Mouse (Mus musculus): ENCODE measurements around the gene Mid1. TPM values are rescaled to one million over a fixed set of nuclear protein-coding genes. Genes with fewer than 3 reads are reported as not detected.
A peak's percentile ranks its signal among the peaks of the same experiment; 100 is the strongest.

The Mid1 gene
- polyA plus RNA-seq, 1 experiment: 15.2 TPM

DNA sequence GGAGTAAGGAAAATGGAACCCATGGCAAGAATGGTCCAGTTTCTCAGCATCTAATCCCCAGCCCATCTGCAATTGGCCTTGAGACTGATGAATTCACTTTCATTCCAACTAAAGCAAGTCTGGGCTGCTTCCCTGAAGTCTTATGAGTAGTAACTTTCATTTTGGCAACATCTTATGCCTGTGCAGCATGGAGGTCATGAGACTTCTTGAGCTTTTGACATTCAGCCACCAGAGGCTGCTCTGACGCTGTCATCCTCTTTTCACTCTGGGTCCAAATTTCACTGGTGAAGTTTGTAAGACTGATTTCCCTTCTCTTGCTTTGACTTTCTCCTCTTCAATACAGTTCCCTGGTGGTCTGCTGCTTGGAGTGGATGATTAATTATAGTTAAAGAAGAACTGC lies 177.8 kb downstream of the Mid1 start:
- no peaks in the 10 kb centered on the region for H3K79me2 ChIP-seq (ENCODE audit: control insufficient read depth, insufficient read depth)
- H3ac ChIP-seq (ENCODE audit: control insufficient read depth, insufficient read length, low read depth): no peak overlapping the region
- no peaks in the 10 kb centered on the region for H3K27me3 ChIP-seq (ENCODE audit: control insufficient read depth, insufficient read depth, insufficient read length)
- H3K36me3 ChIP-seq (ENCODE audit: control insufficient read depth, insufficient read depth): no peaks in the 10 kb centered on the region
- no peak for TF ChIP-seq MAX (IDR thresholded peaks at IDR 0.05)
- TF ChIP-seq CTCF (IDR thresholded peaks at IDR 0.05; ENCODE audit: control insufficient read depth, insufficient read depth, insufficient read length): no peak
- TF ChIP-seq USF1 (IDR thresholded peaks at IDR 0.05; ENCODE audit: low read depth): no peak
- TF ChIP-seq MYOD1 (IDR thresholded peaks at IDR 0.05; ENCODE audit: control insufficient read depth, insufficient read length, low read depth): no peak
- TF ChIP-seq CEBPB (IDR thresholded peaks at IDR 0.05; ENCODE audit: low read depth): no peak
- no peak for TF ChIP-seq FOSL1 (IDR thresholded peaks at IDR 0.05; ENCODE audit: insufficient read depth, low read length, poor library complexity, severe bottlenecking)
- no peak for TF ChIP-seq MYOG (IDR thresholded peaks at IDR 0.05; ENCODE audit: control insufficient read depth, extremely low read depth, insufficient read length)
- no peaks in the 10 kb centered on the region for H3K79me3 ChIP-seq (ENCODE audit: low read depth)
- no peak overlapping the region for H3K4me3 ChIP-seq (ENCODE audit: insufficient read depth, poor library complexity, severe bottlenecking)

DNA sequence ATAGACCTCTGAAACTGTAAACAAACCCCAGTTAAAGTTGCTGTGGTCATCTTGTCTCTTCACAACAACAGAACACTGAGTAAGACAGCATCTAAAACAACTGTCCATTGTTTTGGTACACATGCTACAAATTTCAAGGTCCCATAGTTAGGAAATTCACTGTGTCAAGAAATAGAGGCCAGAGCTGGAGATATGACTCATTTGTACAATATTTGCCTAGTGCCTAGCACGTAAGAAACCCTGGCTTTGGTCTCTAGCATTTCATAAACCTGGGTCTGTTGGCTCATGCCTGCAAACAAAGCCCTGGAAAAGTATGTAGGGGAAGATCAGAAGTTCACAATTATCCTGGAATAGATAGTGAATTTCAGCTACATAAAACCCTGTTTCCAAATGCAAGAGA lies 178.8 kb downstream of the Mid1 start:
- Histone ChIP-seq H3K36me3 (ENCODE audit: control insufficient read depth, insufficient read depth) (no peaks in the 10 kb centered on the region), H3K4me3 (ENCODE audit: insufficient read depth, poor library complexity, severe bottlenecking) (no peak overlapping the region), H3K79me2 (ENCODE audit: control insufficient read depth, insufficient read depth) (no peaks in the 10 kb centered on the region), H3ac (ENCODE audit: control insufficient read depth, insufficient read length, low read depth) (no peak overlapping the region), H3K27me3 (ENCODE audit: control insufficient read depth, insufficient read depth, insufficient read length) (no peaks in the 10 kb centered on the region), H3K79me3 (ENCODE audit: low read depth) (no peaks in the 10 kb centered on the region)
- no peak for TF ChIP-seq USF1 (IDR thresholded peaks at IDR 0.05; ENCODE audit: low read depth)
- TF ChIP-seq MYOG (IDR thresholded peaks at IDR 0.05; ENCODE audit: control insufficient read depth, extremely low read depth, insufficient read length): no peak
- TF ChIP-seq MYOD1 (IDR thresholded peaks at IDR 0.05; ENCODE audit: control insufficient read depth, insufficient read length, low read depth): no peak
- TF ChIP-seq FOSL1 (IDR thresholded peaks at IDR 0.05; ENCODE audit: insufficient read depth, low read length, poor library complexity, severe bottlenecking): no peak
- TF ChIP-seq CTCF (IDR thresholded peaks at IDR 0.05; ENCODE audit: control insufficient read depth, insufficient read depth, insufficient read length): no peak
- no peak for TF ChIP-seq MAX (IDR thresholded peaks at IDR 0.05)
- TF ChIP-seq CEBPB (IDR thresholded peaks at IDR 0.05; ENCODE audit: low read depth): no peak

DNA sequence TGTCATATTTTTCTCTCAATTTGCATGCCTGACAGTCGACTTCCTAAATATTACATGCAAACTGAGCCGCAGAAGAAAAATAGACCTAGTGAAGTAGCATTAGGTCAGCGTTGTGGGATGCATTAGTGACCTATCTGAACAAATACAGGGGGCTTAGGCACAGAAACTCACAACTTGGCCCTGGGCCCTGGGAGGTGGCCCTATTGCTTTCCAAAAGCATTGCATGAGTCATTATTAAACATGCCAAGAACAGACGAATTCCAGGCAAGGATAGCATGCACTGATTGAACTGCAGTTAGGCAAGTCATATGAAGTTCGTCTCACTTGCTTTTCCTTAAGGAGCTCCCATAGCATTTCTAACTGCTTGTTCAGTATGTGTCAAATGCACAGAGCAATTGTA lies 183.2 kb downstream of the Mid1 start:
- Histone ChIP-seq H3K36me3 (ENCODE audit: control insufficient read depth, insufficient read depth) (no peaks in the 10 kb centered on the region), H3ac (ENCODE audit: control insufficient read depth, insufficient read length, low read depth) (no peak overlapping the region), H3K79me2 (ENCODE audit: control insufficient read depth, insufficient read depth) (no peaks in the 10 kb centered on the region), H3K4me3 (ENCODE audit: insufficient read depth, poor library complexity, severe bottlenecking) (no peak overlapping the region), H3K27me3 (ENCODE audit: control insufficient read depth, insufficient read depth, insufficient read length) (no peaks in the 10 kb centered on the region), H3K79me3 (ENCODE audit: low read depth) (no peaks in the 10 kb centered on the region)
- no peak for TF ChIP-seq USF1 (IDR thresholded peaks at IDR 0.05; ENCODE audit: low read depth)
- no peak for TF ChIP-seq MAX (IDR thresholded peaks at IDR 0.05)
- no peak for TF ChIP-seq MYOG (IDR thresholded peaks at IDR 0.05; ENCODE audit: control insufficient read depth, extremely low read depth, insufficient read length)
- TF ChIP-seq CEBPB (IDR thresholded peaks at IDR 0.05; ENCODE audit: low read depth): no peak
- no peak for TF ChIP-seq FOSL1 (IDR thresholded peaks at IDR 0.05; ENCODE audit: insufficient read depth, low read length, poor library complexity, severe bottlenecking)
- TF ChIP-seq CTCF (IDR thresholded peaks at IDR 0.05; ENCODE audit: control insufficient read depth, insufficient read depth, insufficient read length): no peak
- TF ChIP-seq MYOD1 (IDR thresholded peaks at IDR 0.05; ENCODE audit: control insufficient read depth, insufficient read length, low read depth): no peak

DNA sequence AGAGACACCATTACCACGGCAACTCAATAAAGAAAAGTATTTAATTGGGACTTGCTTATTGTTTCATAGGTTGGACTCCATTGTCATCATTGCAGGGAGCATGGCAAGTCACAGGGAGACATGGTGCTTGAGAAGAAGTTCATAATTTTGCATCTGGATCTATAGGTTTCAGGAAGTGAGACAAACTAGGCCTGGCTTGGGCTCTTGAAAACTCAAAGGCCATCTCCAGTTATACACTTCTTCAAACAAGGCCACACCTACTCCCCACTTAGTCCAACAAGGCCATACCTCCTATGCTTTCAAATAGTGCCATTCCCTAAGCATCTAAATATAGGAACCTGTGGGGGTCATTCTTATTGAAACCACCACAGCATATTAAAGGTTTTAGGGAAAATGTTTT lies 189.5 kb downstream of the Mid1 start:
- no peaks in the 10 kb centered on the region for H3K79me3 ChIP-seq (ENCODE audit: low read depth)
- no peaks in the 10 kb centered on the region for H3K79me2 ChIP-seq (ENCODE audit: control insufficient read depth, insufficient read depth)
- no peak overlapping the region for H3K4me3 ChIP-seq (ENCODE audit: insufficient read depth, poor library complexity, severe bottlenecking)
- H3K27me3 ChIP-seq (ENCODE audit: control insufficient read depth, insufficient read depth, insufficient read length): no peaks in the 10 kb centered on the region
- H3K36me3 ChIP-seq (ENCODE audit: control insufficient read depth, insufficient read depth): no peaks in the 10 kb centered on the region
- H3ac ChIP-seq (ENCODE audit: control insufficient read depth, insufficient read length, low read depth): no peak overlapping the region
- no peak for TF ChIP-seq FOSL1 (IDR thresholded peaks at IDR 0.05; ENCODE audit: insufficient read depth, low read length, poor library complexity, severe bottlenecking)
- no peak for TF ChIP-seq MYOD1 (IDR thresholded peaks at IDR 0.05; ENCODE audit: control insufficient read depth, insufficient read length, low read depth)

DNA sequence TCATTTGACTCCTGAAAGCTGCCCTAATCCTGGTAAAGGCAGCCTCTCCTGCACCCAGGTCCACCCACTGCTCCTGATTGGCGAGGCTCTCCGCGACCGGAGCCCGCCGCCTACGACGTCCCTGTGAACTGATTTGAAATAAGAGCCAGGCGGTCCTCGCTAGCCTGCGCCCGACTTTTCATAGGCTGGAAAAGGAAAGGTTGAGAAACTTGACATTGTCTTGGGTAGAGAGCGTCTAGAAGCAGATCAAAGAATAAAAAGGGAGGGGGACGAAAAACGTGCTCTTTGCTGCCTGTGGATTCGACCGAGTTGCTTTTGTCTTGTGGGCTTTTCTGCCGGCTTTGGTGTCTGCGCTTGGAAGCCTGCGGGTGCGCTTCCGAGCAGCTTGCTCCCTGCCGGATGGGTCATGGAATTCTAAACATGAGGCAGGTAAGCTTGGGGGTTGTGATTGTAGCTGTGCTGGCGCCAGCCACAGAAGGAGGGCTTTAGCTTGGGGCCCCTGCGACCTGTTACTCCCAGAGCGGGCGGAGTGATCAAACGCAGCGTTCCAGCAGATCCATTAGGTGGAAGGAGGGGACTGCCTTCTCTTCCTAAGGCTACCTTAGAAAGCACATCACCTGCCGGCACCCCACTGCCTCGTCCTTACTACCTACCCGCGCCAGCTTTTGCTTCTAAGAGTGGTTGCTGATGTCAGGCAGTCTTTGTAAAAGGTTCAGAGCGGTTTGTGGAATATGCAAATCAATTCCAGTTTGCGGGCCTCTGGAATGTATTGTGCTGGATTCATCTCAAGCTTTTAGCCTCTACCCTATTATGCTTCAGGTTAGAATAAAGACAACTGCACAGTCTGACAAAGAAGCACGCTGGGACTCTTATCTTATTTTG lies 194.7 kb downstream of the Mid1 start:
- Histone ChIP-seq H3K27me3 (ENCODE audit: control insufficient read depth, insufficient read depth, insufficient read length) (no peaks in the 10 kb centered on the region), H3K79me3 (ENCODE audit: low read depth) (peaks cover 7% of the 10 kb centered on the region), H3K79me2 (ENCODE audit: control insufficient read depth, insufficient read depth) (peaks cover 22% of the 10 kb centered on the region), H3ac (ENCODE audit: control insufficient read depth, insufficient read length, low read depth) (peak overlapping the region; percentile 81), H3K36me3 (ENCODE audit: control insufficient read depth, insufficient read depth) (no peaks in the 10 kb centered on the region), H3K4me3 (ENCODE audit: insufficient read depth, poor library complexity, severe bottlenecking) (peak overlapping the region; percentile 60)
- TF ChIP-seq MAX (IDR thresholded peaks at IDR 0.05) (no peak), USF1 (IDR thresholded peaks at IDR 0.05; ENCODE audit: low read depth) (no peak), FOSL1 (IDR thresholded peaks at IDR 0.05; ENCODE audit: insufficient read depth, low read length, poor library complexity, severe bottlenecking) (no peak)

DNA sequence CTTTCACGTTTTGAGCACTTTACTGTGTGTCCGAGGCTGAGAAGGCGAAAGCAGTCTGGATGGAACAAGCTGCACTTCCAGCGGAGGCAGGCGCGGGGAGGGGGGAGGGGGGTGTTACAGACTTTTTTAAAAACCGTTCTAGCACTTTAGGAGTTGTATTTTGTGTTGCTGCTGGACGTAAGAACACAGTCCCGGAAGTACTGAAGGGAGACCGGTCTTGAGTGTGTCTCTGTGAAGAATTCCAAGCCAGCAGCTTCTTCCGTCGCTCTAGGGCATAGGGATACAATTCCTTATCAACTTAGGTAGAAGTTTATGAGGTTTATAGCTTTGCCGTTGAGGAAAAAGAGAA lies 195.3 kb downstream of the Mid1 start:
- H3K79me2 ChIP-seq (ENCODE audit: control insufficient read depth, insufficient read depth): peaks cover 28% of the 10 kb centered on the region
- peak overlapping the region; percentile 70 for H3ac ChIP-seq (ENCODE audit: control insufficient read depth, insufficient read length, low read depth)
- peak overlapping the region; percentile 60 for H3K4me3 ChIP-seq (ENCODE audit: insufficient read depth, poor library complexity, severe bottlenecking)
- TF ChIP-seq CEBPB (IDR thresholded peaks at IDR 0.05; ENCODE audit: low read depth): no peak
- TF ChIP-seq USF1 (IDR thresholded peaks at IDR 0.05; ENCODE audit: low read depth): no peak
- TF ChIP-seq MAX (IDR thresholded peaks at IDR 0.05): no peak
- TF ChIP-seq MYOG (IDR thresholded peaks at IDR 0.05; ENCODE audit: control insufficient read depth, extremely low read depth, insufficient read length): no peak
- no peak for TF ChIP-seq CTCF (IDR thresholded peaks at IDR 0.05; ENCODE audit: control insufficient read depth, insufficient read depth, insufficient read length)
- TF ChIP-seq FOSL1 (IDR thresholded peaks at IDR 0.05; ENCODE audit: insufficient read depth, low read length, poor library complexity, severe bottlenecking): no peak
- no peak for TF ChIP-seq MYOD1 (IDR thresholded peaks at IDR 0.05; ENCODE audit: control insufficient read depth, insufficient read length, low read depth)
- H3K79me3 ChIP-seq (ENCODE audit: low read depth): peaks cover 13% of the 10 kb centered on the region
- H3K27me3 ChIP-seq (ENCODE audit: control insufficient read depth, insufficient read depth, insufficient read length): no peaks in the 10 kb centered on the region
- no peaks in the 10 kb centered on the region for H3K36me3 ChIP-seq (ENCODE audit: control insufficient read depth, insufficient read depth)

Measured in C2C12 (cell line).